9 mouse cellular contexts compared by ENCODE assay signal in the genomic region with DNA sequence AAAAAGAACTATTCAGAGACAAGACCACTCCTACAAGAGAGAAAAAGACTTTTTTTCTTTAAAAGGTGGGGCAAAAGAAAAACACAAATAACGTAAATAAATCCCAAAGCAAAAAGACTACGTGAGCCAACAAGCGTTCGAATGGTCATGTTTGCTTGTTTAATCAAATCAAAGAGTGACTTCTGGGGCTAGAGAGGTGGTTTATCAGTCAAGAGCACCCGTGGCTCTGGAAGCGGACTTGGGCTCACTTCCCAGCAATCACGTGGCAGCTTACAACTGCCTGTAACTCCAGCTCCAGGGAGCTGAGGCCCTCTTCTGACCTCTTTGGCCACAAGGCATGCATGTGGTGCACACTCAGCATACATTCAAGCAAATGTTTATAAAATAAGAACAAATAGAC. TPM values are rescaled to one million over a fixed set of nuclear protein-coding genes. Genes with fewer than 3 reads are reported as not detected.
A peak's percentile ranks its signal among the peaks of the same experiment; 100 is the strongest.
DNase-seq lines count a peak whose midpoint lies in the region; ATAC-seq and TF ChIP-seq lines count a peak whose summit lies in the region.
"Had no signal": no experiment of that assay in that cellular context is flagged by ENCODE, and none has a peak within 500 bp of the region (broad histone marks: within the 10 kb centered on the region; RNA-seq: fewer than 3 reads in every experiment).

No protein-coding gene starts in this region.

- H3K36me3 ChIP-seq in forebrain, embryonic 11.5 days (ENCODE audit: control insufficient read depth, insufficient read depth, low read length), result no peaks in the 10 kb centered on the region
- no peaks in the 10 kb centered on the region for H3K36me3 ChIP-seq in forebrain, embryonic 14.5 days (ENCODE audit: control insufficient read depth, insufficient read depth, low read length)
- H3K36me3 ChIP-seq in heart, embryonic 12.5 days, result no peaks in the 10 kb centered on the region
- H3K36me3 ChIP-seq in limb, embryonic 10.5 days, result no peaks in the 10 kb centered on the region
- no peaks in the 10 kb centered on the region for H3K36me3 ChIP-seq in small intestine, adult 2 months (ENCODE audit: control insufficient read depth, insufficient read depth, low read length)

- H3K4me1 ChIP-seq in forebrain, embryonic 11.5 days (replicated peaks; ENCODE audit: control insufficient read depth, insufficient read depth, low read length), result no peaks in the 10 kb centered on the region
- no peaks in the 10 kb centered on the region for H3K4me1 ChIP-seq in forebrain, embryonic 14.5 days (ENCODE audit: control insufficient read depth, insufficient read depth, low read length)
- peaks cover 6% of the 10 kb centered on the region for H3K4me1 ChIP-seq in heart, embryonic 12.5 days (replicated peaks)
- H3K4me1 ChIP-seq in limb, embryonic 10.5 days, result peaks cover 11% of the 10 kb centered on the region
- peaks cover 15% of the 10 kb centered on the region; the same call in 1 of the 2 replicates for H3K4me1 ChIP-seq in small intestine, adult 2 months (ENCODE audit: control insufficient read depth, insufficient read depth, insufficient read length, low read length)

- ATAC-seq in forebrain, embryonic 11.5 days (replicated peaks; ENCODE audit: low FRiP score), result no peak
- ATAC-seq in forebrain, embryonic 14.5 days, result no peak
- ATAC-seq in heart, embryonic 12.5 days (ENCODE audit: insufficient number of reproducible peaks, low FRiP score), result peak; percentile 91

- no peak overlapping the region for H3K4me2 ChIP-seq in forebrain, embryonic 11.5 days (ENCODE audit: low read depth, low read length, severe bottlenecking)
- no peak overlapping the region for H3K4me2 ChIP-seq in forebrain, embryonic 14.5 days (ENCODE audit: low read length)
- H3K4me2 ChIP-seq in heart, embryonic 12.5 days, result no peak overlapping the region

- TF ChIP-seq POLR2A in small intestine, adult 2 months (IDR thresholded peaks at IDR 0.05; ENCODE audit: low read depth, low read length), result no peak

- no peak overlapping the region for H3K9ac ChIP-seq in forebrain, embryonic 11.5 days (ENCODE audit: low read length)
- H3K9ac ChIP-seq in forebrain, embryonic 14.5 days (ENCODE audit: low read length), result no peak overlapping the region
- H3K9ac ChIP-seq in heart, embryonic 12.5 days, result no peak overlapping the region

- 67% methylated on average over 7 of the region's 7 CpGs for WGBS in forebrain, embryonic 11.5 days
- 73% methylated on average over 7 of the region's 7 CpGs for WGBS in forebrain, embryonic 14.5 days
- WGBS in heart, embryonic 12.5 days, result 41% methylated on average over 7 of the region's 7 CpGs
- 78% methylated on average over 7 of the region's 7 CpGs for WGBS in limb, embryonic 10.5 days
- 13% methylated on average over 7 of the region's 7 CpGs for WGBS in small intestine, adult 2 months

- 0 out of 2 replicates have a peak overlapping the region, but pooled peaks have one; percentile 10 for H3K27ac ChIP-seq in forebrain, embryonic 11.5 days (ENCODE audit: low read depth, low read length)
- H3K27ac ChIP-seq in forebrain, embryonic 14.5 days (ENCODE audit: low read depth, low read length), result no peak overlapping the region
- H3K27ac ChIP-seq in heart, embryonic 12.5 days (ENCODE audit: poor library complexity, severe bottlenecking), result peak overlapping the region; percentile 44; the same call in 1 of the 2 replicates
- H3K27ac ChIP-seq in limb, embryonic 10.5 days, result peak overlapping the region; percentile 14; the same call in 1 of the 2 replicates
- peak overlapping the region; percentile 74 for H3K27ac ChIP-seq in small intestine, adult 2 months (ENCODE audit: insufficient read depth, low read depth, low read length)

- H3K4me3 ChIP-seq in forebrain, embryonic 11.5 days (ENCODE audit: low read depth, low read length), result no peak overlapping the region
- no peak overlapping the region for H3K4me3 ChIP-seq in forebrain, embryonic 14.5 days (ENCODE audit: low read depth, low read length)
- no peak overlapping the region for H3K4me3 ChIP-seq in heart, embryonic 12.5 days
- H3K4me3 ChIP-seq in limb, embryonic 10.5 days, result no peak overlapping the region
- no peak overlapping the region for H3K4me3 ChIP-seq in small intestine, adult 2 months (ENCODE audit: low read depth, low read length)

- DNase-seq in forebrain, embryonic 11.5 days (ENCODE audit: low spot score), result no peak
- DNase-seq in forebrain, embryonic 14.5 days (ENCODE audit: low spot score), result no peak
- DNase-seq in brain, adult 2 months (ENCODE audit: low read depth, low spot score), result peak; percentile 35
- DNase-seq in limb, embryonic 10.5 days (ENCODE audit: low spot score), result no peak
- no peak for DNase-seq in layer of hippocampus, adult 9-10 months (ENCODE audit: low spot score)
- DNase-seq in embryo, embryonic 11 days, result no peak

- no peaks in the 10 kb centered on the region for H3K27me3 ChIP-seq in forebrain, embryonic 11.5 days (ENCODE audit: control insufficient read depth, insufficient read depth, low read length)
- H3K27me3 ChIP-seq in forebrain, embryonic 14.5 days (replicated peaks; ENCODE audit: control insufficient read depth, insufficient read depth, low read length), result no peaks in the 10 kb centered on the region
- H3K27me3 ChIP-seq in heart, embryonic 12.5 days (replicated peaks), result no peaks in the 10 kb centered on the region
- H3K27me3 ChIP-seq in limb, embryonic 10.5 days (ENCODE audit: low read depth, poor library complexity, severe bottlenecking), result no peaks in the 10 kb centered on the region
- H3K27me3 ChIP-seq in small intestine, adult 2 months (ENCODE audit: control insufficient read depth, insufficient read depth, low read length), result no peaks in the 10 kb centered on the region
- H3K27me3 ChIP-seq: CH12.LX had no signal

- no peaks in the 10 kb centered on the region for H3K9me3 ChIP-seq in forebrain, embryonic 11.5 days (ENCODE audit: control insufficient read depth, low read length)
- no peaks in the 10 kb centered on the region for H3K9me3 ChIP-seq in forebrain, embryonic 14.5 days (replicated peaks; ENCODE audit: control insufficient read depth, low read length)
- no peaks in the 10 kb centered on the region for H3K9me3 ChIP-seq in heart, embryonic 12.5 days (replicated peaks)
- no peaks in the 10 kb centered on the region for H3K9me3 ChIP-seq in limb, embryonic 10.5 days (replicated peaks)

- peak; percentile 30; the same call in 1 of the 2 replicates for TF ChIP-seq CTCF in small intestine, adult 2 months (IDR thresholded peaks at IDR 0.05; ENCODE audit: extremely low read depth, insufficient read length, insufficient replicate concordance, low read depth, low read length)

RNA-seq across cellular contexts. Expression of a gene that starts 35.4 kb away (rescaled TPM):
- 6.6 and 7.6 TPM in 2 replicates for polyA plus RNA-seq in forebrain, embryonic 11.5 days (2014; fragmentation: Nextera tagmentation; extraction: Ambion mirVana)
- polyA plus RNA-seq in forebrain, embryonic 14.5 days (2014; fragmentation: Nextera tagmentation; extraction: Ambion mirVana), result 7.7 and 10.5 TPM in 2 replicates
- polyA plus RNA-seq in heart, embryonic 12.5 days (2016; fragmentation: Nextera tagmentation; extraction: Ambion mirVana), result 40.1 and 42.6 TPM in 2 replicates
- 7.0 TPM in 2 replicates for polyA plus RNA-seq in limb, embryonic 10.5 days (2016; fragmentation: Nextera tagmentation; extraction: Ambion mirVana)
- polyA plus RNA-seq in small intestine, adult 2 months (2012; rRNA removed), result 16.8 and 51.2 TPM in 2 replicates

RNA-seq across cellular contexts. Expression of a gene that starts 43.7 kb away (rescaled TPM):
- polyA plus RNA-seq in forebrain, embryonic 11.5 days (2014; fragmentation: Nextera tagmentation; extraction: Ambion mirVana), result 51.4 and 53.1 TPM in 2 replicates
- 40.4 and 45.6 TPM in 2 replicates for polyA plus RNA-seq in forebrain, embryonic 14.5 days (2014; fragmentation: Nextera tagmentation; extraction: Ambion mirVana)
- 40.0 and 40.1 TPM in 2 replicates for polyA plus RNA-seq in heart, embryonic 12.5 days (2016; fragmentation: Nextera tagmentation; extraction: Ambion mirVana)
- 53.8 and 61.4 TPM in 2 replicates for polyA plus RNA-seq in limb, embryonic 10.5 days (2016; fragmentation: Nextera tagmentation; extraction: Ambion mirVana)
- polyA plus RNA-seq in small intestine, adult 2 months (2012; rRNA removed), result 6.5 and 12.4 TPM in 2 replicates

RNA-seq across cellular contexts. Expression of a gene that starts 49.8 kb away (rescaled TPM):
- polyA plus RNA-seq in forebrain, embryonic 11.5 days (2014; fragmentation: Nextera tagmentation; extraction: Ambion mirVana), result 1.0 TPM in 1 of 2 replicates, not detected in the other
- not detected in 2 replicates for polyA plus RNA-seq in forebrain, embryonic 14.5 days (2014; fragmentation: Nextera tagmentation; extraction: Ambion mirVana)
- polyA plus RNA-seq in heart, embryonic 12.5 days (2016; fragmentation: Nextera tagmentation; extraction: Ambion mirVana), result not detected in 2 replicates
- polyA plus RNA-seq in limb, embryonic 10.5 days (2016; fragmentation: Nextera tagmentation; extraction: Ambion mirVana), result not detected in 2 replicates
- polyA plus RNA-seq in small intestine, adult 2 months (2012; rRNA removed), result not detected in 2 replicates
